Mouse (Mus musculus): ENCODE results near the gene Cfap52.

Gene Cfap52

DNA sequence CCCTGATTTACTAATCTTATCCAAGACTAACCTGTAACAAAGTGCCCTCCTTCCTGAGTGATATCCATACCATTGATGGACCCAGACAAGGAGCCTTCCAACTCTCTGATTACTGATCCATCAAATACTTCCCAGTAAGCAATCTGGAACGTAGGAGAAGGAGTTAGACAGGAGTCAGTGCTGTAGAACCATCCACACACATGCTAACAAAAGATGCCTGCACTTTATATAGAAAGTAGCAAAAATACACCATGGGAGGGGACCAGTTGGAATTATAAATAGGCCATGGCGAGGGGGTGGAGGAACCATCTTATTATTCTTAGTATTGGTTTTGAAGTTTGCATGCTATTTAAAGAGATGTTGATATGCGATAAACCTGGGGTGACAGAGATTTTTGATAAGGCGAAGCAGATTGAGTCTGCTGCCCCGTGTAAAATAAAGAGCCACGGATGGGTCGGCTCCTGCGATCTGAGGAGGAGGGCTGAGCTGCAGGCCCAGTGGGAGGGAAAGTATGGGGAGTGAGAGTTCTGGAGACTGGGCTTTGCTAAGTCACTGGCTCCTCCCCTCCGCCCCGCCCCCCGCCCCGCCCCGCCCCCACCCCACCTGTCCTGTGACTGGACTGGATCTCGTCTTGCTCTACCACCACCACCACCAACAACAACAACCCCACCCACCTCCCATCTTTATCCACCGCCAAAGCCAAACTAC is 38.9 kb downstream of the Cfap52 start:
- no peak for DNase-seq (ENCODE audit: low spot score)

DNA sequence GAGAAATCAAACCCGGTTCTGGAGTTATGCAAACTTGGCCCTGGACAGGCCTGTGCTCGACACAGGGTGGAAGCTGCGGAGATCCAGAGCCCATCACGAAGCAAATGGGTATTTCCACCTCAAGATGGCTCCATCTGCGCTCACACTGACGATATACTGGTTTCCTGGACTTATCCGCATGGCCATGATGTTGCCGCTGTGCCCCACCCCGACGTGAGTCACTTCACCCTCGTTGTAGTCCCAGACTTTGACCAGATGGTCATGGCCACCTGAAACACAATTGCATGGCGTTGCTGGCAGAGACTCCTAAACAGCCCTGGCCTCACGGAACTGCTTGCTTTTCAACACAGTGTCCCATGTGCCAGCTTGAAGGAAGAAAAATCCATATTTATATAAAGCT is 40.5 kb downstream of the Cfap52 start:
- no peak for DNase-seq (ENCODE audit: low spot score)

DNA sequence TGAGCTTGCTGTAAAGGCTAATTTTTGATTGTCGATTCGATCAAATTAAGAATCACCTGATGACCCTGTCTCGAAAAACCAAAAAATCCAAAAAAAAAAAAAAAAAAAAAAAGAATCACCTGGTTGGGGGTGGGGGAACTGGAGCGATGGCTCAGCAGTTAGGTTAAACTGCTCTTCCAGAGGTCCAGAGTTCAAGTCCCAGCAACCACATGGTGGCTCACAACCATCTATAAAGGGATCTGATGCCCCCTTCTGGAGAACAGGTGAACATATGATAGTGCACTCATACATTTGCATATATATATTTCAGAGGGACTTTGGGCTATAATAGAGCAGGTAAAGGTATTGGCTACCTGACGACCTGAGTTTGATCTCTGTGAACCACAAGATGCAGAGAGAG is 41.7 kb downstream of the Cfap52 start:
- no peak for DNase-seq (ENCODE audit: low spot score)

GRCm38 (mm10) chr11:67922755-67923125 is 42.7 kb downstream of the Cfap52 start:
- DNase-seq (ENCODE audit: low spot score), result no peak

GRCm38 (mm10) chr11:67921827-67922754 is 43.4 kb downstream of the Cfap52 start, which contains the start of gene Usp43:
Gene Usp43 (minus strand): TSS chr11:67922153.
- DNase-seq (ENCODE audit: low spot score), result no peak

DNA sequence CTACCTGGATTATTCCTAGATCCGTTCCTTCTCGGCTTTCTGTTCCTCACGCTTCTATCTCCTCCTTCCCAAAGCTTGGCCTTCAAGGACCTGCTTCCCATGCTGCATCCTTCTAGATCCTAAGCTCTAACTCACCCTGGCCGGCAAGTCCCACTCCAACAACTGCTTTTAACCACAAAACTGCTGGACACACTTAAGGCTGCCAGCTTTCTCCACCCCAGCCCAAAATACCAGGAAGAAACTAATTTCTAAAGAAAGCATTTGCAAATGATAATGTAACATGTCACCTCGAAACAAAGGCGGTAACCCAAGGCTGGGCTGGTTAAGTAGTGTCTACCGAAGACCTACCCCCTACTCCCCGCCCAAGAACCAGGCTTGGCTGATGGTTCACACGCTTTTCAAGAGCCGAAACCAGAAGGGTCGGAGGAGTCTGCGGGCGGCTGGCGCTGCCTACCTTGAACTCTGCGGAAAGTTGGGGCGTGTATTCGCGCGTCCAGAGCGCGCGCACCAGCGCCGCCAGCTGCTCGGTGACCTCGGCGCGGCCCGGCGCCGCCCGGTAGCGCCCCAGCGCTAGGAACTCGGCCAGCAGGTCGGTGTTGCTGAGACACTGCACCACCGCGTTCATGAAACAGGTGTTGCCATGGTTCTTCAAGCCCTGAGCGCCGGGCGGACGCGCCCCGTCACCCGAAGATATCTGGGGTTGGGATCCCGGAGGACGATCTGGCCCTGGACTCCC is 44.2 kb downstream of the Cfap52 start:
- DNase-seq (ENCODE audit: low spot score), result no peak

- no peak for DNase-seq (ENCODE audit: low spot score)
Observed at GRCm38 (mm10) chr11:67920226-67920960, 45.1 kb downstream of the Cfap52 start.

GRCm38 (mm10) chr11:67919593-67919992 is 45.9 kb downstream of the Cfap52 start:
- DNase-seq (ENCODE audit: low spot score), result no peak

DNA sequence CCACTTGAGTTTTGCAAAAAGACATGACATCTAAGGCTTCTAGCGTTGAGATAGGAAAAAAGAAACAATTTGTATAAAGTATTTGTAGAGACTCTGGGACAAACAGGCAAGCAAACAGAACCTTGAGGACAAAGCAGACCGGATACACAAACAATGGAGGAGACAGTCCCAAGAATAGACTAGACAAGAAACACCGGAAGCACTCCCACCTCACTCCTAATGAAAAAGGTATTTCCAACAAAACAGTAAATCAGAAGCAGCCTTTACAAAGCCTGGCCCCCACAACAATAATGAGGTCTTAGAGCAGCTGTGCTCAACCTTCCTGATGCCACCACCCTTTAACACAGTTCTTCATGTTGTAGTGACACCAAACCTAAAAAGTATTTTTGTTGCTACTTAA is 48.3 kb downstream of the Cfap52 start:
- DNase-seq (ENCODE audit: low spot score), result no peak

GRCm38 (mm10) chr11:67911074-67911473 is 54.4 kb downstream of the Cfap52 start:
- DNase-seq (ENCODE audit: low spot score), result no peak

DNA sequence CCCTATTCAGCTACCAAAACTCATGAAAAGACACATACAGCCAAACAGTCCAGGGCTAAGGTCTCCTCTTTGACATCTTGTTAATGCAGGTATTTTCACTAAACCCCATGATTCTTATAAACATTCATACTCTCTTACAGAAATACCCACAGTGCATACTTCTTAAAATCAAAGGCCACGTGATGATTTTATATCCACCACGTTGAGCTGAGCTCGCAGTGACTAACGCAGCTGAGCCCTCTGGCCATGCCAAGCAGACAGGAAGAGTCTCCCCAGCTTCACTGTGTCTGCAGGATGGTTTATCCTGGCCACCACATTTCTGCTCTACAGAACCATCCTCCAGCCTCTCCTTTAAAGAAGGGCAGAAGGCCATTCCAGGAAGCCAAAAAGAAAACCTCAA is 61.7 kb downstream of the Cfap52 start:
- no peak for DNase-seq (ENCODE audit: low spot score)

DNA sequence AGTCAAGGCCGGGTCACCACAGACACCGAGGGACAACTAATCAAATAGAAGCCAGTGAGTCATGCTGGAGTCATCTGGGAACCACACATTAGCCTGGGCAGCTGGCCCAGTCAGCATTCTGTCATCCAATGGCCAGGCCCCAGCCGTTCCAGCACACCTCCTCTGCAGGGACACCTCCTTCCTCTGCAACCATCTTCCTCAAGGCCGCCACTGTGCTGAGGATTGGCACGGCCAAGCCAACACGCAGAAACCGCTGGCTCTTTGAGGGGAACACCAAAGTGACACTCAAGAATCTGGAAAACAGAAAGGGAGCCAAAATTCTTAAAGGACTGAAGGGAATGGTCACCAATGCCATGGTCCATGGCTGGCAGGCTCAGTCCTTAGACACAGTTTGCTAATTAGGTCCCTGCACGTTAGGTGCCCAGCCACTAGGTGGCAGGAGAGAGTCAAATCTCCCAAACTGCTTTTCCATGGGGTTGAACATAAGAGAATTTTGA is 68.3 kb downstream of the Cfap52 start:
- no peak for DNase-seq (ENCODE audit: low spot score)

GRCm38 (mm10) chr11:67895641-67896040 is 69.8 kb downstream of the Cfap52 start:
- no peak for DNase-seq (ENCODE audit: low spot score)

DNA sequence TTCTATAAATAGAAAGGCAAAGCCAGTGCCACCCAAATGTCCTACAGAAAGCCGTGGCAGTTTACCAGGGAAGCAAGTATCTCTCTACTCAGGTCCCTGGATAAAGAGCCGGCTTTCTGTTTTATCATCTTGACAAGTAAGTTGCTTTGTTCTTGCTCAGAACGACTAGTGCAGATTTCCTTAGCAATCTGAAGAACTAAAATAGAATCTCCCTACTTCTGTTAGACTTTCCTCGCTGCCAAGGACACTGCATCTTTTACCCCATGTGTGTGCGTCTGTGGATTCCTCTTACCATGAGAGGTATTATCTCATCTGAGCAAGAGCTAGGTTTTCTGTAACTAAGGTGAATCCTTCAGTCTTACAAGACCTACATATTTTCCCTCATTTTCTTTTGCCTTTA is 76.9 kb downstream of the Cfap52 start:
- no peak for DNase-seq (ENCODE audit: low spot score)

GRCm38 (mm10) chr11:67885921-67886320 is 79.5 kb downstream of the Cfap52 start:
- no peak for DNase-seq (ENCODE audit: low spot score)

Measured in spleen, adult 12 weeks (tissue).